Mouse (Mus musculus) right cerebral cortex, adult 18-20 months (tissue): ENCODE data around the gene Olfr904.
"Not testable (repeated sequence)": the region's sequence is repeated elsewhere in the genome, so short reads cannot be mapped to it uniquely, and the experiment has no call there.

Source experiments
- DNase-seq: peaks from one replicate; pipeline ENCODE4 v3.0.0; 2022; ENCODE audit warnings: mixed read lengths

Olfr904 gene

DNA sequence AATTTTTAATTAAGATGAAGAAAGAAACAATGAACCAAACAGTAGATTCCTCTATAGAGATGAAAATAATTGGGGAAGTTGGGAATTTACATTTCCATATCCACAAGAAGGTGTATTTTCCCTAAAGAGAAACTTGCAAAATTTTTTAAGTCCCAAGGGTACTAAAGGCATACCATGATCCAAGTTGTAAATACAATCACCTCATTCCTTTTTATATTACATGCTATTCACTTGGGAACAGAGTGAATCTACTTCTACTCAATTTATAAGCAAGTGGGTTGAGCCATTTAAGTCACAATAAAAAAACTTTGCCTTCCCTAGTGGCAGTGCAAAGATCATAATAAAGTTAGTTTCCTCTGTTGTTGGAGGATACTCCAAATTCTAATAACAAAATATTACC, at the start of gene Olfr904:
Gene Olfr904, plus strand, starts transcription at position 301 of the 400 bp plus-strand sequence.
- DNase-seq: no peak

DNA sequence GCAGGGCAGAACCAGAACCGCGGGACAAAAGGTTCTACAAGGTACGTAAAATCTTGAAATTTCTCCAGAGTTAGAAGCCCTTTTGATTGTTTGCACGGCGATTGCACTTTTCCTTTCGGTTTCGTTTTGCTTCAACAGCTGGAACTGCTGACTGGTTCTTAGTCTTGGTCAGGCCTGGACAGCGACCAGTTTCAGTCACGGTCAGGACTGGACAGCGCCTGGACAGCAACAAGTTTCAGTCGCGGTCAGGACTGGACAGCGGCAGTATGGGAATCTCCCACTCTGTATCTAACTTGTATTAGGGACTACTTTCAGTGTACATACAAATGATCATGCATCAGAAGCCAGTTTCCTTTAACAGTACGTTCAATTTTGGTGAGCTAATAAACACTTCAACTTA, 49.4 kb upstream of the Olfr904 start:
- not testable (repeated sequence) for DNase-seq

DNA sequence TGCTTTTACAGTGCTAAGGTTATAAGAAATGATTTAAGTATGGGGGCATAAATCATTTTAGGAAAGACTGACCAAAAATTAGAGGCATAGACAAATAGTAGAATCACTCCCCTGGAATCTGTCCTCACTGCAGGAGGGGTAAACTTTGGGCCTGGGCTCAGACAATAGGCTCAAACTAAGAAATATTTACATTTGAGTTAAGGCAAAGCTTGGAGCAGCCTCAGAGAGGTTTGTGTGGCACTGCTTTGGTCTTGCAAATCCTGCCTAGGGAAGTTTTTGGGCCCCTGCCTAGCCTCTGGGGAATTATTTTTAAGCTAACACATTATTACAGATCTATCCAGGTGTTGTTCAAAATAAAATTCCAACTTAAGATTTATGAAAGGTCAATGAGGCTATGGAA, 39.1 kb upstream of the Olfr904 start:
- DNase-seq: no peak

DNA sequence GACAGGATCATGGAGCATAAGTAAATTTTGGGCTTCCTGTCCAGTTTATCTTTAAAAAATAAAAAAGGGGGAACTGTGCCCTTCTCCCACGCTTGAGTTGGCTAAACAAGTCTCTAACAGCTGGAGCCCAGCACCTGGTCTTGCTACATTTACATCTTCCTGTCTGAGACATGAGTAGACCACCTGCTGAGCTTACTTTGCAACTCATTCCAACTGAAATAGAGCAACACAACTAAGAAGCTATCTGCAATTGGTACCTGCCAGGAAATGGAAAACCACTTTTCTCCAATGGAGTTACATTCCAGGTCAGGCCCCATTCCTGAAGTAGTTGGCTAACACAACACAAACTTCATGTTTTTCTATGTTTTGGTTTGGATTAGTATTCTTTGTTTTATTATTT, 35.9 kb upstream of the Olfr904 start:
- DNase-seq: no peak

DNA sequence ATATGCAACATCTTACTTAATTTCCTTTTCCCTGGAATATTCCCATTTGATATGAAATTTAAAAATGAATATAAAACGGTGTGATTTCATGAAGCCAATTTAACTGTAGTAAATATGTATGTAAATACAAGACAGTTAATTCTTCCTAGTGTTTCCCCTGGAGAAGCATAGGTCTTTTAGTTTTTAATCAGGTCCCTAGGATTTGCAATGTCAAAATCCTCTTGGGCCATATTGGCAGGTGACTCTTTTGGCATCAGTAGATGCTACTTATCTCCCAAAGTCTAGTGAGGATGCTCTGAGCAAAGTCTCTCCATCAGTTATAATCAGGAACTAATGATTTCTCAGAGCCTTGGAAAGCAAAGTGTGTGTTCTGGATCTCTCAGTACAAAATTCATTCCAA, 33.8 kb upstream of the Olfr904 start, which contains the start of gene Olfr901:
Gene Olfr901, plus strand, starts transcription at position 301 of the 400 bp plus-strand sequence.
- no peak for DNase-seq

DNA sequence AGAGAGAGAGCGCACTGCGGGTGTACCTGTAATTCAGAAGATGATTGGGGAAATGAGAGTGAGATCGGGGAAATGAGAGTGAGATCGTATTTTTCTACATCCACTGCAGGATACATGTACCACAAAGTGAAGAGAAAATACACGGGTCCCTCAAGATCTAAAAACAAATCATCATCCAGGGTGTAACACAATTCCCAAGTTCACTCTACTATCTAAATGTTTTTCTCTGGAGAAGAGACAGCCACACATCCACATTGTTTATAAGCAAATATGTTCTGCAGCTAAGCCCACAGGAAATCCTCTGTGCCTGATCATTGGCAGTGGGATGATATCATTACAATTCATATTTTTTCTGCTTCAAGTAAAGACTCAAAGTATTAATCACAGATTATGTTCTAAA, 15.6 kb upstream of the Olfr904 start, which contains the start of gene Olfr902:
Gene Olfr902, plus strand, starts transcription at position 301 of the 400 bp plus-strand sequence.
- no peak for DNase-seq

DNA sequence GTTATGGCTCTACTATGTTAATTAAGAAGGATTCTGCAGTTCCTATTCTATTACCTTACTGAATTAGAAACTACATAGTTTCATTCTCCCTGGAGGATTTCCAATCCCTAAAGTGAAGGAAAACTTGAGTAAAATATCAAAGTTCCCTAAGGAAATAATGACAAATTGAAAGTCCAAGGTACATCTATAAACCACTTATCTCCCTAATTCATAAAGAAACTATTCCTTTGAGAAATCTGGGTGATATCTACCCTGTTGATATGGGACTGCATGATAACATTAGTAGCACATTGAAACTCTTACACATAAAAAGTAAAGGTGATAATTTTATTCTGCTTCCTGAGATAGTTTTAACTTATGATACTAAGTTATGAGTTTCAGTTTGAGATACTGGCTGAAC, 7.9 kb downstream of the Olfr904 start, which contains the start of gene Olfr905:
Gene Olfr905, plus strand, starts transcription at position 301 of the 400 bp plus-strand sequence.
- DNase-seq: no peak

DNA sequence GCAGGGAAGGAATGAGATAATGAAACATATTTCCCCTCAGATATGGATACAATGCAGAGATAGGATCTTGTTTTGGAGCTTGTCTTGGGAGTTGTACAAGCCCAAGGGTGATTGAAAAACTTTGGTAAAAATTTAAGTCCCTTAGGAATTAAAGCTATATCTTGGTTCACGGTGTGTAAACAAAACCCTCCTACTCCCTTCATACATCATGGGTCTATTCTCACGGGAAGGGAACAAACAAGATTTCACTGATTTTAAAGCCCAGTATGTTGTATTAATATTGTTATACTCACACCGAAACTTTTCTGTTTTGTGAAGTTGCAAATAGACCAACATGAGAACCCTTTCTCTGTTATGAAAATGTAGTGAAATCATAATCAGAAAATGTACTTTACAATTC, 23.8 kb downstream of the Olfr904 start, which contains the start of gene Olfr906:
Gene Olfr906, plus strand, starts transcription at position 301 of the 400 bp plus-strand sequence.
- no peak for DNase-seq

DNA sequence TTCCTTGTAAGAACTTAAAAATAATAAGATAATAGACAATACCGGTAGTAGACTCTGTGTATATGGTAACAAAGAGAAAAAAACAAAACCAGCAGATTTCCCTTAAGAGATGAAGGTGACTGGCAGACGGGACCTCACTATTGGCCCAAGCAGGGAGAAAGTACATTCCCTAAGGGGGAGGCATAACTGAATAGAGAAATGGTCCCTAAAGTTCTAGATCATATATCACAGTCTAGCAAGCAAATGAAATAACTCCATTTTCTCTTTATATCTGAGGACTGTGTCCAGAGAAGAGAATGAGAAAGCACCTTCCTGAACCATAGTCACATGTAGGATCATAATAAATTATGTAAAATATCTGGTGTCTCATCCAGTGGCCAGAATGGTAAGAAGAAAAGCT, 32.6 kb downstream of the Olfr904 start, which contains the start of gene Olfr907:
Gene Olfr907, plus strand, starts transcription at position 301 of the 400 bp plus-strand sequence.
- no peak for DNase-seq

DNA sequence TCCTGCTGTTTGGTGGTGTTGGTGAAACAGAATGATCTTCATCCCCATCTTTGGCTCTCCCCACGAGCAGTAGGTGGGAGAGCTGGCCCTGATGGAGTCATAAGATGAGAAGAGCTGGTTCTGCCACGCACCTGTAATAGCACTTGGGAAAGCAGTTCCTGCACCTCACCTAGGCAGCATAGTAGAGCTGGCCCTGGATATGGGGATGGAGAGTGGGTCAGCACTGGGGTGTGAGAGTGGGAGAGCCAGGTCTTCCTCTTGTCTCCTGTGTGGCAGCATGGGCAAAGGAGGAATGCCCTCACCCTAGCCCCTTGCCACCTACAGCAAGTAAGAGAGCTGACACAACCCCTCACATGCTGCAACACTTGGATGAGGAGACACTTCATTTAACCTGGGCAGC, 49.4 kb downstream of the Olfr904 start:
- no peak for DNase-seq
